Mouse (Mus musculus): ENCODE measurements around the gene Cdc6.

GRCm38 (mm10) chr11:98869906-98870305 lies 37.7 kb upstream of the Cdc6 start:
- no peak for TF ChIP-seq POLR2A (IDR thresholded peaks at IDR 0.05; ENCODE audit: control insufficient read depth in 1 of 2, insufficient read depth in 1 of 2, low read depth in 1 of 2, low read length in 2 of 2, poor library complexity in 1 of 2)
- TF ChIP-seq UBTF (IDR thresholded peaks at IDR 0.05; ENCODE audit: borderline replicate concordance, insufficient read depth, low read depth, low read length): no peak

Measured in MEL (cell line).